Mouse (Mus musculus): Measurements from ENCODE around the gene Armh3. TPM values are rescaled to one million over a fixed set of nuclear protein-coding genes. Genes with fewer than 3 reads are reported as not detected.
"Not testable (repeated sequence)": the region's sequence is repeated elsewhere in the genome, so short reads cannot be mapped to it uniquely, and the experiment has no call there.

Armh3 gene
- total RNA-seq, 2 experiments from 2014 or later, result 12.9 to 17.9 TPM

DNA sequence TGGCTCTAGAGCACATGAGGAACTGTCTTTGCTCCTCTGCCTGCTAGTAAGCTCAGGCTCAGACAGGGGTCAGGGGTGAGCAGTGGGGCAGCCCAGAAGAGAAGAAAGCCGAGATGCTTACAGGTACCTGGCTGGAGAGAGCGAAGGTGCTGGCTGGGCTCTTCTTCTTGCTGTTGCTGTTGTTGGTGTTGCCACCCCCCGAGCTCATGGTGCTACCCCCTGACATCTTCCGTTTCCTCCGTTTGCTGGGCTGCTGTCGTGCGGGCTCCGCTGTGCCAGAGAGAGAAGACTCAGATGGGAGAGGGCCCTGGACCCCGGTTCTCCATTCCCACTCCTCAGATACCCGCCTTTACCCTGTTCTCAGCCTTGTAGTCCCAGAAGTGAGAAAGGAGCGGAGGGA, 35.6 kb upstream of the Armh3 start:
- DNase-seq, result no peak

GRCm38 (mm10) chr19:46032731-46033510, 34.6 kb upstream of the Armh3 start:
- no peak for DNase-seq

GRCm38 (mm10) chr19:46031689-46032432, 33.6 kb upstream of the Armh3 start:
- no peak for DNase-seq

- no peak for DNase-seq
These were observed 32.1 kb upstream of the Armh3 start for GRCm38 (mm10) chr19:46030196-46030983.

DNA sequence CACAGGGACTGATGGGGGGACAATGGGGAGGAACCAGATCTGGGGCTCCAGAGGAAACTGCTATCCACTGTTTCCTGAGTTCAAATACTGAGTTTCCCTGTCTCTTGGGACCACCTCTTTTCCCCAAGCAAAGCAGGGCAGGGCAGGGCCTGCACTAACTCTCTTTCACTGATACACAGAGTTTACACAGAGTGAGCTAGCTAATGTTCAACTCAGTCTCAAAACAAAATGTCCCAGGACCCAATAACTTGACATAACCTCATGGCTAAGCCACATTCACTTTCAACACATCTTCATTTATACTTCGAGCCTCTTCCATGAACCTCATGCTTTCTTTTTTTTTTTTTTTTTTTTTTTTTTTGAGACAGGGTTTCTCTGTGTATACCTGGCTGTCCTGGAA, 31.4 kb upstream of the Armh3 start:
- DNase-seq, result no peak

DNA sequence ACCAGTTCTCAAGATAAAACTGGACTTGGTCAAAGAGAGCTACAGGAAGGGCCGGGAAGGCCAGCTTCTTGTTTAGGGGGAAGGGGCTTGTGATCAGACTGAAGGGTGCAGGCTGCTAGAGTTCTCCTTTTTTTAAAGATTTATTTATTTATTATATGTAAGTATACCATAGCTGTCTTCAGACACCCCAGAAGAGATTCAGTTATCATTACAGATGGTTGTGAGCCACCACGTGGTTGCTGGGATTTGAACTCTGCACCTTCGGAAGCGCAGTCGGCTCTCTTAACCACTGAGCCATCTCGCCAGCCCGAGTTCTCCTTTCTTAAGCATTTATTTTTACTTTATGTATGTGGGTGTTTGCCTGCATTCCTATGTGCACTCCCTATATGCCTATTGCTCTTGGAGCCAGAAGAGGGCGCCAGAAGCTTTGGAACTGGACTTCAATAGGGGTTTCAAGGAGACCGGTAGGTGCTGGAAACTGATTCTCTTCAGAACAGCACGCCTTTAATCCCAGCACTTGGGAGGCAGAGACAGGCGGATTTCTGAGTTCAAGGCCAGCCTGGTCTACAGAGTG, 30.5 kb upstream of the Armh3 start:
- DNase-seq, result no peak

GRCm38 (mm10) chr19:46026567-46026966, 28.3 kb upstream of the Armh3 start:
- no peak for DNase-seq

DNA sequence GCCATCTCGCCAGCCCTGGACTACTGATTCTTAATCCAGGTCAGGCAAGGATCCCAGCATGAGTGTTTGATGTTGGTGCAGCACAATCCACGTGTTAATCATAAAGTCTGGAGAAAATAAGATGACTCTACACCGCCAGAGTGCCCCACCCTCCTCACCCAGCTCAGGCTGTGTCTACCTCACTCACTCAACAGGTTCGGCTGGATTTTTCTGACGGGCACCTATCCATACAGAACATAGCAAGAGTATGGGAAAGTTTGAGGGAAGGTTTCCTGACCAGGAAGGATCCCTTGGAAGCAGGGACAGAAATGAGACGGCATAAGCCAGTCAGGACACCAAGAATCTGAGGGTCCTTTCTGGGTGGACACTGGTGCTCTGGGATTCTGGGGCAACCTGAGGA, 26.7 kb upstream of the Armh3 start:
- DNase-seq, result no peak

GRCm38 (mm10) chr19:46016023-46016422, 17.7 kb upstream of the Armh3 start:
- DNase-seq, result no peak

- peak; percentile 91 to 92 for DNase-seq
These were observed 16.4 kb upstream of the Armh3 start for GRCm38 (mm10) chr19:46014572-46015178.

DNA sequence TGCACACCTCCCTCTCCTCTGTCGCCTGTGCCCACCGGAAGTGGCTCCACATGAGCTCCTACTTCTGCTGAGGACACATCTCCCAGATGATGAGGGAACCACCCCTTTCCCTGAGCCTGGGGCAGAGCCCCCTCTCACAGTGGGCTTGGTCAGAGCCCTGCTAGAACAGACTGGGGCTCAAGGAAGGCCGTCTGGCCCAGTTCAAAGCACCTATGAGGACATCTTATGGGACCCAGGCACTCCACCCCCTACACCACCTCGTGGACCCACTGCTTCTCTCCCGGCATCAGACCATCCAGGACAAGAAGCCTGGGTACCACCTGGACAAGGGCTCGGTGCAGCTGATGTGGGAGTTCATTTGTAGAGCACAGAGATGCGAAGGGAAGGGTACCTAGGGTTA, 7.4 kb upstream of the Armh3 start:
- DNase-seq, result no peak

DNA sequence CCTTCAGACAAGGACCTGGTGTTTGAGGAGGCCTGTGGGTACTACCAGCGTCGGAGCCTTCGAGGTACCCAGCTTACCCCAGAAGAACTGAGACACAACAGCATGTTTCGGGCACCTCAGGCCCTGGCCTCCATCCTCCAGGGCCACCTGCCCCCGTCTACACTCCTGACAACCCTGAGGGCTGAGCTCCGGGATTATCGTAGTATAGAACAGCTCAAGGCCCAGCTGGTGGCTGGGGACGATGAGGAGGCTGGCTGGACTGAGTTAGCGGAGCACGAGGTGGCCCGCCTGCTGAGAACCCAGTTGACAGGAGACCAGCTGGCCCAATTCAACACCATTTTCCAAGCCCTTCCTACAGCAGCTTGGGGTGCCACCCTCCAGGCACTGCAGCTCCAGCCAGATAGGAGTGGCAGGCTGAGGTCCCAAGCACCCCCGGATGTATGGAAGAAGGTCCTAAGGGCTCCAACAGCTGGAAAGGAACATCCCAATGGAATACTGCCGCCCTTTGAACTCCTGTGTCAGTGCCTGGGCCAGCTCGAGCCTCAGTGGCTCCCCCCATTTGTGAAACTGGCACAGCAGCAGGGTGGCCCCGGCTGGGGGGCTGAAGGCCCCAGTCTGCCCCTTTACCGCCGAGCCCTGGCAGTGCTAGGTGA, 6.7 kb upstream of the Armh3 start:
- no peak for DNase-seq

- peak; percentile 95 to 97 for DNase-seq
These were observed 5.3 kb upstream of the Armh3 start, which contains the start of gene Hps6 for GRCm38 (mm10) chr19:46003371-46004226. Gene Hps6 (plus strand): TSS chr19:46003508.

GRCm38 (mm10) chr19:46002279-46002678, 4.0 kb upstream of the Armh3 start:
- DNase-seq, result no peak

DNA sequence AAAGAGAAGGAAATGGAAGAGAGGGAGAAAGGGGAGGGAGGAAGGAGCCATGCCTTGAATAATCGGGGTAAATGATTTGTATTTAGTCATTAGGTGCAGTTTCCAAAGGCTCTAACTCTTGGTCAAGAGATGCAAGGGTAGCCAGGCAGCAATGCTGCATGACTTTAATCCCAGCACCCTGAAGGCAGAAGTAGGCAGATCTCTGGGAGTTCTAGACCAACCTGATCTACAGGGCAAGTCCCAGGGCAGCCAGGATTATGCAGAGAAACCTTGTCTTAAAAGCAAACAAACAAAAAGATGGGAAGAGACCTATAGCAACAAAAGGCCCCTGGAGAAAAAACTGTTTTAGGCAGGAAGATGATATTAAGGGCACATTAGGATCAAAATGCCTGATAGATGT, 1.1 kb upstream of the Armh3 start:
- DNase-seq, result no peak

GRCm38 (mm10) chr19:45998694-45999217, 468 bp upstream of the Armh3 start:
- no peak for DNase-seq

GRCm38 (mm10) chr19:45997365-45997764, 923 bp downstream of the Armh3 start:
- no peak for DNase-seq

GRCm38 (mm10) chr19:45993981-45994737, 4.1 kb downstream of the Armh3 start:
- no peak for DNase-seq

- not testable (repeated sequence) for DNase-seq
These were observed 4.8 kb downstream of the Armh3 start for GRCm38 (mm10) chr19:45993441-45993840.
